Mouse (Mus musculus): ENCODE results near the gene Nbea. TPM values are rescaled to one million over a fixed set of nuclear protein-coding genes. Genes with fewer than 3 reads are reported as not detected.

The Nbea gene
- polyA plus RNA-seq, 1 experiment = 3.2 TPM

- TF ChIP-seq MYOG (IDR thresholded peaks at IDR 0.05; ENCODE audit: control insufficient read depth, extremely low read depth, insufficient read length) = no peak
- no peak for TF ChIP-seq CTCF (IDR thresholded peaks at IDR 0.05; ENCODE audit: control insufficient read depth, insufficient read depth, insufficient read length)
- no peak for TF ChIP-seq USF1 (IDR thresholded peaks at IDR 0.05; ENCODE audit: low read depth)
- TF ChIP-seq MAX (IDR thresholded peaks at IDR 0.05) = no peak
- TF ChIP-seq MYOD1 (IDR thresholded peaks at IDR 0.05; ENCODE audit: control insufficient read depth, insufficient read length, low read depth) = no peak
- TF ChIP-seq CEBPB (IDR thresholded peaks at IDR 0.05; ENCODE audit: low read depth) = no peak
- TF ChIP-seq FOSL1 (IDR thresholded peaks at IDR 0.05; ENCODE audit: insufficient read depth, low read length, poor library complexity, severe bottlenecking) = no peak
- Histone ChIP-seq H3K36me3 (ENCODE audit: control insufficient read depth, insufficient read depth) (no peaks in the 10 kb centered on the region), H3ac (ENCODE audit: control insufficient read depth, insufficient read length, low read depth) (no peak within 1 kb of the TSS), H3K79me2 (ENCODE audit: control insufficient read depth, insufficient read depth) (no peaks in the 10 kb centered on the region), H3K27me3 (ENCODE audit: control insufficient read depth, insufficient read depth, insufficient read length) (no peaks in the 10 kb centered on the region), H3K79me3 (ENCODE audit: low read depth) (no peaks in the 10 kb centered on the region), H3K4me3 (ENCODE audit: insufficient read depth, poor library complexity, severe bottlenecking) (no peak within 1 kb of the TSS)
Observed at GRCm38 (mm10) chr3:55782056-55782687, 401.3 kb downstream of the Nbea start, which contains the start of gene Mab21l1. TSS of gene Mab21l1 (plus strand) at chr3:55782510.

- no peak overlapping the region for H3ac ChIP-seq (ENCODE audit: control insufficient read depth, insufficient read length, low read depth)
- no peak for TF ChIP-seq MYOG (IDR thresholded peaks at IDR 0.05; ENCODE audit: control insufficient read depth, extremely low read depth, insufficient read length)
- no peak overlapping the region for H3K4me3 ChIP-seq (ENCODE audit: insufficient read depth, poor library complexity, severe bottlenecking)
- no peaks in the 10 kb centered on the region for H3K79me3 ChIP-seq (ENCODE audit: low read depth)
- H3K36me3 ChIP-seq (ENCODE audit: control insufficient read depth, insufficient read depth) = no peaks in the 10 kb centered on the region
- no peaks in the 10 kb centered on the region for H3K27me3 ChIP-seq (ENCODE audit: control insufficient read depth, insufficient read depth, insufficient read length)
- no peaks in the 10 kb centered on the region for H3K79me2 ChIP-seq (ENCODE audit: control insufficient read depth, insufficient read depth)
Observed at GRCm38 (mm10) chr3:55781429-55782055, 402.0 kb downstream of the Nbea start.

GRCm38 (mm10) chr3:55780120-55781070, 403.1 kb downstream of the Nbea start:
- no peak overlapping the region for H3K4me3 ChIP-seq (ENCODE audit: insufficient read depth, poor library complexity, severe bottlenecking)
- no peaks in the 10 kb centered on the region for H3K36me3 ChIP-seq (ENCODE audit: control insufficient read depth, insufficient read depth)
- H3K79me2 ChIP-seq (ENCODE audit: control insufficient read depth, insufficient read depth) = no peaks in the 10 kb centered on the region
- no peak for TF ChIP-seq USF1 (IDR thresholded peaks at IDR 0.05; ENCODE audit: low read depth)
- no peak for TF ChIP-seq MAX (IDR thresholded peaks at IDR 0.05)
- TF ChIP-seq CTCF (IDR thresholded peaks at IDR 0.05; ENCODE audit: control insufficient read depth, insufficient read depth, insufficient read length) = no peak
- TF ChIP-seq MYOD1 (IDR thresholded peaks at IDR 0.05; ENCODE audit: control insufficient read depth, insufficient read length, low read depth) = no peak
- no peak for TF ChIP-seq CEBPB (IDR thresholded peaks at IDR 0.05; ENCODE audit: low read depth)
- TF ChIP-seq MYOG (IDR thresholded peaks at IDR 0.05; ENCODE audit: control insufficient read depth, extremely low read depth, insufficient read length) = no peak
- TF ChIP-seq FOSL1 (IDR thresholded peaks at IDR 0.05; ENCODE audit: insufficient read depth, low read length, poor library complexity, severe bottlenecking) = no peak
- no peak overlapping the region for H3ac ChIP-seq (ENCODE audit: control insufficient read depth, insufficient read length, low read depth)
- H3K79me3 ChIP-seq (ENCODE audit: low read depth) = no peaks in the 10 kb centered on the region
- H3K27me3 ChIP-seq (ENCODE audit: control insufficient read depth, insufficient read depth, insufficient read length) = no peaks in the 10 kb centered on the region

GRCm38 (mm10) chr3:55778764-55779730, 404.5 kb downstream of the Nbea start:
- Histone ChIP-seq H3K4me3 (ENCODE audit: insufficient read depth, poor library complexity, severe bottlenecking) (no peak overlapping the region), H3K36me3 (ENCODE audit: control insufficient read depth, insufficient read depth) (no peaks in the 10 kb centered on the region), H3K79me3 (ENCODE audit: low read depth) (no peaks in the 10 kb centered on the region), H3K79me2 (ENCODE audit: control insufficient read depth, insufficient read depth) (no peaks in the 10 kb centered on the region), H3ac (ENCODE audit: control insufficient read depth, insufficient read length, low read depth) (no peak overlapping the region), H3K27me3 (ENCODE audit: control insufficient read depth, insufficient read depth, insufficient read length) (no peaks in the 10 kb centered on the region)
- TF ChIP-seq CEBPB (IDR thresholded peaks at IDR 0.05; ENCODE audit: low read depth) (no peak), MYOD1 (IDR thresholded peaks at IDR 0.05; ENCODE audit: control insufficient read depth, insufficient read length, low read depth) (no peak), MAX (IDR thresholded peaks at IDR 0.05) (no peak), CTCF (IDR thresholded peaks at IDR 0.05; ENCODE audit: control insufficient read depth, insufficient read depth, insufficient read length) (no peak), FOSL1 (IDR thresholded peaks at IDR 0.05; ENCODE audit: insufficient read depth, low read length, poor library complexity, severe bottlenecking) (no peak), USF1 (IDR thresholded peaks at IDR 0.05; ENCODE audit: low read depth) (no peak), MYOG (IDR thresholded peaks at IDR 0.05; ENCODE audit: control insufficient read depth, extremely low read depth, insufficient read length) (no peak)

GRCm38 (mm10) chr3:55777501-55777900, 406.0 kb downstream of the Nbea start:
- Histone ChIP-seq H3ac (ENCODE audit: control insufficient read depth, insufficient read length, low read depth) (no peak overlapping the region), H3K36me3 (ENCODE audit: control insufficient read depth, insufficient read depth) (no peaks in the 10 kb centered on the region), H3K79me2 (ENCODE audit: control insufficient read depth, insufficient read depth) (no peaks in the 10 kb centered on the region), H3K4me3 (ENCODE audit: insufficient read depth, poor library complexity, severe bottlenecking) (no peak overlapping the region), H3K27me3 (ENCODE audit: control insufficient read depth, insufficient read depth, insufficient read length) (no peaks in the 10 kb centered on the region), H3K79me3 (ENCODE audit: low read depth) (no peaks in the 10 kb centered on the region)
- TF ChIP-seq CTCF (IDR thresholded peaks at IDR 0.05; ENCODE audit: control insufficient read depth, insufficient read depth, insufficient read length) = no peak
- no peak for TF ChIP-seq USF1 (IDR thresholded peaks at IDR 0.05; ENCODE audit: low read depth)
- TF ChIP-seq MAX (IDR thresholded peaks at IDR 0.05) = no peak
- no peak for TF ChIP-seq MYOG (IDR thresholded peaks at IDR 0.05; ENCODE audit: control insufficient read depth, extremely low read depth, insufficient read length)
- TF ChIP-seq FOSL1 (IDR thresholded peaks at IDR 0.05; ENCODE audit: insufficient read depth, low read length, poor library complexity, severe bottlenecking) = no peak
- TF ChIP-seq MYOD1 (IDR thresholded peaks at IDR 0.05; ENCODE audit: control insufficient read depth, insufficient read length, low read depth) = no peak
- no peak for TF ChIP-seq CEBPB (IDR thresholded peaks at IDR 0.05; ENCODE audit: low read depth)
